ENCODE assay signal across 9 mouse cellular contexts in the genomic region with DNA sequence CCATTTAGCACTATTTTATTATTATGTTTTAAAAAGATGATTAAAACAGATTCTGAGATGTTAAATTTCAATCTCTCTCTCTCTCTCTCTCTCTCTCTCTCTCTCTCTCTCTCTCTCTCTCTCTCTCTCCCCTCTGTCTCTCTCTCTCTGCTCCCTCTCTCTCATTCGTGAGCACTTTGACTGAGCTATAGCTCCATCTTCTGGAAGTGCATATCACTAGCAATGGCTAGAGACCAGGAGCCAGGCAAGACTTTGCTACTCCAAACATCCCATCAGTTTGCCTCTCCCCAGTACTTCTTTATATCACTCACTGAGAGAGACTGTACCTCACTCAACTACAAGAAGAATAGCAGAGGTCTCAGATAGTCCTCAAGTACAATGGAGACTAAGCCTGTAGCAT.
DNase-seq lines count a peak whose midpoint lies in the region.
"Had no signal": no experiment of that assay in that cellular context is flagged by ENCODE, and none has a peak within 500 bp of the region (broad histone marks: within the 10 kb centered on the region; RNA-seq: fewer than 3 reads in every experiment).

No protein-coding gene starts in this region.

- DNase-seq in embryo, embryonic 10 days (ENCODE audit: low spot score): peak; percentile 52
- no peak for DNase-seq in embryo, embryonic 9.5 days (ENCODE audit: extremely low spot score)
- DNase-seq in kidney, postnatal 10 days: peak; percentile 6
- no peak for DNase-seq in kidney, adult 9 months
- DNase-seq in right cerebral cortex, adult 2 months (ENCODE audit: low spot score in 2 of 2): peak; percentile 6 to 40
- no peak for DNase-seq in right cerebral cortex, postnatal 36 days (ENCODE audit: low spot score in 2 of 2)
- DNase-seq in spleen, adult 12 weeks (ENCODE audit: low spot score): no peak
- DNase-seq in thymus, postnatal 25 days: no peak
- DNase-seq: kidney, postnatal 4 days had no signal

Comparison
In these comparisons a context has a peak if more than half of its experiments do, and no peak if none do; other contexts are left out.
1. DNase-seq: peak in embryo, embryonic 10 days (single experiment), kidney, postnatal 10 days (single experiment) and right cerebral cortex, adult 2 months (2 of 2); none in embryo, embryonic 9.5 days (single experiment), kidney, adult 9 months (single experiment), right cerebral cortex, postnatal 36 days (0 of 2), spleen, adult 12 weeks (single experiment) and thymus, postnatal 25 days (single experiment).